Mouse (Mus musculus): ENCODE data around the gene D630003M21Rik. TPM values are rescaled to one million over a fixed set of nuclear protein-coding genes. Genes with fewer than 3 reads are reported as not detected.

The D630003M21Rik gene
- total RNA-seq, 2 experiments from 2014 or later = 3.1 TPM

- intact Hi-C loops (cut with DNase I) = no loop called here
- no peak for DNase-seq
These were observed 59.3 kb downstream of the D630003M21Rik start for GRCm38 (mm10) chr2:158169771-158170170.

DNA sequence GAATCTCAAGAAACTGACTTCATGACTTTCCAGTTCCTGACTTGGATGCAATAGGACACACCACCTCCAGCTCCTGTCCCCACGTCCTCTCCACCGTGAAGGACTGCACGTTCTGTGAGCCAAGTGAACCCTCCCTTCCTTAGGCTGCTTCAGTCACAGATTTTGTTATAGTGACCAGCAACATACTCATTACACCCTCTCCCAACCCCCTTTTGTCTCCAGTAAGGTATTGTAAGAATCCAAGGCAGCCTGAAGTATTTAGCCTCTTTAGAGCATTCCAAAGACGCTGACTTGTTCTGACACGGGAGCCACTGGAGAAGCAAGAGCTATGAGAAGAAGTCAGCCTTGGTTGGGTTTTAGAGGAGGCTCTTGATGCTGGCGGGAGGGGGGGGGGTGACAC is 59.7 kb downstream of the D630003M21Rik start:
- intact Hi-C loops (cut with DNase I) = no loop called here
- no peak for DNase-seq

GRCm38 (mm10) chr2:158168741-158169211 is 60.2 kb downstream of the D630003M21Rik start:
- intact Hi-C loops (cut with DNase I) = no loop called here
- peak; percentile 50 for DNase-seq

- intact Hi-C loops (cut with DNase I) = no loop called here
- no peak for DNase-seq
These were observed 61.4 kb downstream of the D630003M21Rik start for GRCm38 (mm10) chr2:158167496-158168205.

DNA sequence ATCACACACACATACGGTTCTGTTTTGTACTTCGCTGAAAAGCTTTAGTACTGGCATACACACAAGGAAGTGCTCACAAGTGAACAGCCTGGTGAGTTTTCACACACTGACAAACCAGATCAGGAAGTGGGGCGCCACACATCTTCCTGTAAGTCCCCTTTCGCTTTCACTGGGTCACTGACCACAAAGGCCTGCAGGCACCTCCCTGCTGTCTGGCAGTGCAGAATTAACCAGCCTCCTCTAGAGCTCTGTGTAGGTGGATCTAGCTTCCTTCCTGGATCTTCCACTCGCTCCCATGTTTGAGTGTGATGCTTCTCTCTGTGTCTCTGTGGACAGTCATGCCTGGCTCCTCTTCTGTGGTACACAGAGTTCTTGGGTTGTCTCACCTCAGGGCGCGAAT is 62.4 kb downstream of the D630003M21Rik start:
- intact Hi-C loops (cut with DNase I) = no loop called here
- no peak for DNase-seq

- no peak for DNase-seq
- intact Hi-C loops (cut with DNase I) = no loop called here
These were observed 63.2 kb downstream of the D630003M21Rik start for GRCm38 (mm10) chr2:158165776-158166175.

DNA sequence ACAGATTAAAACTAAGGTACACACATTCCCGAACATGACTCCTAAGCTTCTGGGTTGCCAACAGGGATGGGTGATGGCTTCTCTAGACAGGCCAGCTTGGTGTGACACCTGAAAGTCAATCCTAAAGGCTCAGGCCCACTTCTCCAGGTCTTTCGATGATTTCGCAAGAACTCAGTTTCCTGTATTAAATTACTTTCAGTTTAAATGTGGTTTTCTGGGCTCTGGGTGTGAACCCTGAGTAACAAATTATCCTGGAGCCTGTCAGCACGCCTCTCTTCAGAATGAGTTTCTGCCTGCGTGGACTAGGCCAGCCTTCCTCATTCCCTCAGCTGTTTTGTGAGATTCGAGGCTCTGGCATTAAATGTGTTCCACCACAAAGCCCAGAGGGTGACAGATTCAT is 66.0 kb downstream of the D630003M21Rik start:
- intact Hi-C loops (cut with DNase I) = no loop called here
- DNase-seq = no peak

- intact Hi-C loops (cut with DNase I) = no loop called here
- DNase-seq = no peak
These were observed 67.3 kb downstream of the D630003M21Rik start for GRCm38 (mm10) chr2:158161761-158162160.

DNA sequence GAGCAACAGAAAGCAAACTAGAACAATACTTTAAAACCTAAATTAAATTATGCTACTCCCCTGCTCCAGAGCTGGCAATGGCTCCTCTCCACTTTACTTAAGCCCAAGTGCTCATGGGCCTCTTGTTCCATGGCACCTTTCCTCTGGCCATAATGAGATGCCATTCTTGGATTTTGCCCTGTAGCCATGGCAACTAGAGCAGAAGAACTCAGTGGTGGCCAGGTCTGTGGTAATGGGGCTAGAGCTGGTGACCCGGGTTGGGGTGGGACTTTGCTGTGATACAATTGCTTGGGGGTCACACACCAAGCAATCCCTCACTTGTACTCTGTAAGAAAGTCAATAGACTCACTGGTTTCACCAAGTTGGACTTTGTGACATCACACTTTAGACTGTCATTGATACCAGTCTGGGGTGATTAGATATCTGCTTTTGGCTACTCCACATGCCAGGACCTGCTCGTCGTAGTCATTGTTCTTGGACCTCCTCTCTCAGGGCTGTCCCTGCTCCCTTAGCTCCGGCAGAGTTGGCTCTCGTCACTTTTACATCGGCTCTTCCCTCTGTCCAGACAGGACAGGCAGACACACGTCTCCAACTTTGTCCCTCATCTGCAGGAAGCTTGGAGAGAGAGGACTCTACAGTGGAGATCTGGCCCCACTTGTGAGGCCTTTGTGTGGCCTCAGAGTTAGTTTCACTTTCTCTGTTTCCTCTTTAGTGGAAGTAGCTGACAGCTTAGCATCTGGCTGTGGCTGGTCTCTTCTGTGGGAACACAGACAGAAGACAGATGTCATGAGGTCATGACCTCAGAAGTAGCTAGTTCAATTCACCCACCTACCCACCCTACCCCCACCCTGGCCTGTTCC is 69.4 kb downstream of the D630003M21Rik start:
- intact Hi-C loops (cut with DNase I) = no loop called here
- no peak for DNase-seq

DNA sequence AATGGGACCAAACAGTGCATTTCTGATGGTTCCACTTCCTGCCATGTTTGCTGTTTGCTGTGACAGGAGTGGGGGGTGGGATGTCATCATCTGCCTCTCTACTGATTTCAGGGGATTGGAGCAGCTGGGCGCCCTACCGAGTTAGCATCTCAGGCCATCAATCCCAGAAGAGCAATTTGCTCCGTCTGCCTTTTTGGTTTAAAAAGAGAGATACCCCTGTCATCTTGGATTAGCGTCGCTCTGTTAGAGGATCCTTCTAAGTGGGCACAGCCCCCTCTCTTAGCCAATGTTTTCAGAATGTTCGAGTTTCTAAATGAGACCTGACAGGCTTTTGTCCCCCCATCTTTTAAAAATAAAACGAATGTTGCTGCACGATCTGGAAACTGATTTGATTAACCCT is 71.4 kb downstream of the D630003M21Rik start:
- intact Hi-C loops (cut with DNase I) = no loop called here
- DNase-seq = no peak

DNA sequence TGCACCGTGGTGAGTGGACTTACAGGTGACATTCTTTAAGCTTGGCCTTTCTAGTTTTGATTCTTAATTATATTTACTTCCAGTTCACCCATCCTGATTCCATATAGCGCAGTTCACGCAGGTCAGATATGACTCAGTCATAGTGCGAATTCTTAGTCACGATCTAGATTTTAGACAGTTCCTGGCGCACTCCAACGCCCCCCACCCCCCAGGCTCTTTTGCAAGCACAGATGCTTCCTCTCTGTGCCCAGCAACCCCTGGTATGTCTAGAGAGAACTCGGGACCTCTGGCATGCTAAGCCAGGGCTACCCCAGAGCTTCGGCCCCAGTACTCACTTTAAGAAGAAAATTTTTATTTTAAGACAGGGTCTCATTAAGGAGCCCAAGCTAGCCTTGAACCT is 72.5 kb downstream of the D630003M21Rik start:
- intact Hi-C loops (cut with DNase I) = no loop called here
- DNase-seq = no peak

DNA sequence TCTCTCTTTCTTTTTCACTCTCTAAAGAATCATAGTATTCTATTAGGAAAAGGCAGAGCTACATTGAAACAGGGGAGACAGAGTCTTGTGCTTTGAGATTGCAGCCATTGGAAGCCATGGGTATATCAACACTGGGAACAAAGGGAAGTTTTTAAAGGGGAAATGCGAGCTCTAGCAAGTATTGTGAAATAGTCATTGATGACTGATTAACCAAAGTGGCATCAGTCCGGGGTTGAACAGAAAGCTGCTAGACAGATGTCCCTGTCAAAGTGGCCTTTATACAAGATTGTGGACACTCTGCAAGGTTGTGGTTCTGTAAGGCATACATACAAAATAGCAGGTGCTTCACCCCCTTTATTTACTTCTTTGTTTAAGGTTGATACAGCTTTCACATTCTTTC is 73.4 kb downstream of the D630003M21Rik start:
- no peak for DNase-seq
- intact Hi-C loops (cut with DNase I) = no loop called here

DNA sequence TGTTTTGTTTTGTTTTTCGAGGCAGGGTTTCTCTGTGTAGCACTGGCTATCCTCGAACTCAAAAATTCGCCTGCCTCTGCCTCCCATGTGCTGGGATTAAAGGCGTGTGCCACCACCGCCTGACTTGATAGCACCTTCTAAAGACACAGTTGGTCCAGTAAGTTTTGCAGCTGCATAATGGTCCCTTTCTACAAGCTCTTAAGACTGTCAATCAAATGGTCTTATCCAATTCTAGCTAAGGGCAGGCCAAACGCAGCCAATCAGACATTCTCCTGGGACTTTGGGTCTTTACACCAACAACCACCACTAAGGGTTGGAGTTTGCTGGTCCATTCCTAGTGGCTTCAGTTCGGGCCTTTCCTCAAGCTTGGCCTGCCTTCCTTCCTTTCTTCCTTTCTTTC is 73.9 kb downstream of the D630003M21Rik start:
- DNase-seq = no peak

DNA sequence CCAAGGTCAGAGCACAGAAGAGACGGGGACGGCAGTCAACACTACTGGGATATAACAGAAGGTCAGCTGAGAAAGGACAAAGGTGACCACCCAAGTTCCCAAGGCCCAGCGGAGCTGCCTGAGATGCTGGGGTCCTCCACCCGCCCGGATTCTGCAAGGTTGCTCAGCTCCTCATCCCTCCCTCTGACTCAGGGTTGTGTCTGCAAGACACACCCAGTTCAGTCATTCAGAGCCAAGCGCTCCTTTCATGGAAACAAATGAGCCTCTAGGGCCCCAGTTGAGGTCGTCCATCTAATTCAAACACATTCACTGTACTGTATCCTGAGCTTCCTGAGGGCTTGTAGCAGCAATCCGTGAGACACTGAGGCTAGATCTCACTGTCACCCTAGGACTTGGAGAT is 74.4 kb downstream of the D630003M21Rik start:
- intact Hi-C loops (cut with DNase I) = no loop called here
- no peak for DNase-seq

More for the DNA sequence above, 73.9 kb downstream of the D630003M21Rik start:
- intact Hi-C loops (cut with DNase I) = no loop called here

DNA sequence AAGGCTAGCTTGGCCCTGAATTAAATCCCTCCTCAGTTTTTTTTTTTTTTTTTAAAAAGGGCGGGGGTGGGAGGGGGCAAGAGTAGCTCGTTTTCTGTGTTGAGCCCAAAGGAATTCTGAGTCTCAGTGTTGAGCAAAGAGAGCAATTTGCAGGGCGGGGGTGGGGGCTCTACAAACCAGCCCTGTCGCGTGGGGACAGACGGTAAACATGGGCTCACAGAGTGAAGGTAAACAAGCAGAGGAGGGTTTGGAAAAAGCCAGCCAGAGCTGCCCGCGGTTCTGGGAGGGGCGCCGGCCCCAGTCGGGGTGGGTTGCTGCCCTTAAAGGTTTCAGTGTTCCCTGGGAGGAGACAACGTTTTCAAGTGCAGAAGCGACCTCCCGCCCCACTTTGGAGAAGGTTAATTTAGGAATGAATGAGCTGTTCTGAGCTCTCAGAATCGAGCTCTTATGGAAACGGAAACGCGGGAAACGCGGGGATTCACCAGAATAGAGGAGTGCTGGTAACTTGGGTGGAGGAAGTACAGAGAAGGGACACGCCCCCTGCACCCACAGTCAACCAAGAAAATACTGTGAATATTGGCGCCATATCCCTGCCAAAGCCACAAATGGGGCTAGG is 75.2 kb downstream of the D630003M21Rik start:
- no peak for DNase-seq
- intact Hi-C loops (cut with DNase I) = no loop called here

DNA sequence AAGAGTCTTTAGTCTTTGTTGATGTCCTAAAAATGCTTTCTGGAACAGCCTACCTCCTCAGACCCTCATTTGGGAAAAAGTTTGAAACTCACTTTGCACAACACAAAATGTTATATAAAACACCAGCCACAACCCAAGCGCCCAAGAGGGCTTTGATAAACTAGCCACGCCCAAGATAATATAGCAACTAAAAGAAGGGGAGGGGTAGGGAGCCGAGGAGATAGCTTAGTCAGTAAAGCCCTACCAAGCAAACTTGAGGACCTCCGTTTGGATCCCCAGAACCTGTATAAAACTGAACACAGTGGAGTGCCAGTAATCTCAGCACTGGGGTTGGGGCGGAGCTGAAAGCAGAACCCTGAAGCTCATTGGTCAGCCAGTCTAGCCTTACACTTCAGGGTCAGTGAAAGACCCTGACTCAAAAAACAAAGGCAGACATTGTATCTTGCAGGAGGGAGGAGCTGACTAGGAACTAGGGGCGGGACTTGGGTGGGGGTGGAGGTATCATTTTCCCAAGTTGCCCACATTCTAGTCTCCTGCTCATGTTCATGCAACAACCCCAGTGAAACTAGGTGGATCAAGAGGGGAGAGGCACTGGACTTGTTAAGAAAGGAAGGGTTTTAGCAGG is 76.2 kb downstream of the D630003M21Rik start:
- intact Hi-C loops (cut with DNase I) = no loop called here
- DNase-seq = no peak

- intact Hi-C loops (cut with DNase I) = no loop called here
- no peak for DNase-seq
These were observed 77.9 kb downstream of the D630003M21Rik start for GRCm38 (mm10) chr2:158151077-158151476.

DNA sequence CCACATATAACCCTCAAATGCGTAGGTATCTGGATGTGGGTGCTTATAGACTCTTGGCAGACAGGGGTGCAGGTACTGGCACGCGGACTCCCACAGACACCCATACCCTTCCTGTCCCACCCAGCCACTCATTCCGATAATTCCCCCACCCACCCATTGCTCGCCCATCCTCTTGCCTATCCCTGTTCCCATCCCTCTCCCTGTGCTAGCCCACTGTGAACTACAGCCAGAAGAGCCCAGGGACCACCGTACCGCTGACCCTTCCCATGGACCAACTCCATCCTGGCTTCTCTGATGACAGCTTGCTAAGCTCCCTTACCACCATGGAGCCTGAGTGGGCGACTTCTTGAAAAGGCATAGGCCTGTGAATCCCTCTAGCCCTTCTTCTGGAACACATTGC is 82.1 kb downstream of the D630003M21Rik start:
- intact Hi-C loops (cut with DNase I) = no loop called here
- DNase-seq = no peak

GRCm38 (mm10) chr2:158146223-158146622 is 82.8 kb downstream of the D630003M21Rik start, which contains the start of gene Tgm2:
TSS of gene Tgm2 (minus strand) at chr2:158146436.
- intact Hi-C loops (cut with DNase I) = no loop called here
- DNase-seq = peak; percentile 75

DNA sequence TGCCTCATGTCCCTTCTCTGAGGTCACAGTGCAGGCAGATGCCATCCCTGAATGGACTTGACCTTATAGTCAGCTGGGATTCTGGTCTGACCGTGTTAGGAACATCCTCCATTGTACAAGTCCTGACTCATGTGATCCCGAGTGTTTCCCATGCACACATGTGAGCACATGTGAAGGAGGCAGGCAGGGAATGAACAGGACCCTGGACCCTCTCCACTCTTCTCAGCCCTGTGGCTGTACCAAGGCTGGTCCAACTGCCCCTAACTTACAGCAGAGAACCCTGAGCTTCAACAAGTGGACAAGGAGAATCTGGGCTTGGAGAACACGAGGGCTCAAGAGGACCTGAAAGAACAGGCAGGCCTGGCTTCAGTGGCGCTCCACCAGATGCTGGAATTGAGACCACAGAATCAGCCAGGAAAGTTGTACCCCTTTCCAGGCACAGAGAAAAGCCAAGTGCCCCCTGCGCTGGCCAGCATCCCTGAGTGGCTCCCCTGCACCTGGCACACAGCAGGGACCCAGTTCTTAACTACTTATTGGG is 83.4 kb downstream of the D630003M21Rik start:
- DNase-seq = no peak
- intact Hi-C loops (cut with DNase I) = no loop called here

All from left cerebral cortex, postnatal 4 days (tissue).